Mouse (Mus musculus) induced T-regulatory cell, adult 2 months (primary cell): ENCODE results near the gene Mtch1.
A peak's percentile ranks its signal among the peaks of the same experiment; 100 is the strongest.

Experiments used
- DNase-seq: peaks from one replicate; pipeline ENCODE4 v3.0.0-alpha.2; 2012; ENCODE audit warnings: low read depth

Mtch1 gene

DNA sequence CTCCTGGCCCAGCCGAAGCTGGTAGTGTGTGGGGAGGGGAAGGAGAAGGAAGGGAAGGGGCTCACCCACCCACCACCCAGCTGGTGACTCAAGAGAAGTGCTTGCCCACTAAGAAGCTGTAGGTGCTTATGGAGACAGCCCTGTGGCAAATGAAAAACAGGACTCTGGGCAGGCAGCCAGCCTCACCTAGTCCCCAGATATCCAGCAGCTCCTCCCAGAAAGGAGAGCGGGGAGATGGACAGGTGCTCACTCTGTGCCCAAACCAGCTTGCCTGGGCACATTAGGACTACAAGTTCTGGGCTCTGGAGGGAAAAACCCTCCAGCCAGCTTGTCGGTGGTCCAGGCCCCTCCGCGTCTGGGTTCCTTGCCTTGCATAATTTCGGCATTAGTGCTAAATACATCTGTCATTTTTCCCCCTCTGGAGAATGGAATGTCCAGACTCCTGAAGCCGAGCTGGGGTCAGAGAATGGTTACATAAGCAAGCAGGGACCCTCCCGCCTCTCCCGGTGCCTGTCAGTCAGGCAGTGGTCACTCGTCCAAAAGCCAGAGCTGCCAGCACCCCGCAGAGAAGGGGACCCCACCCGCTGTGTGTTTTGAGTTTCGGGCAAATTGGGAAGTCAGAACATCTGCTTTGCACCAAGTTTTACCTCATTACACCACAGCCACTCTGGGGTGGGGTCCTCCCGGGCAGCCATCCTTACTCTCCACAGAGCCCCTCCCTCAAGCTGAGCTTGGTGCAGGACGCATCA lies 42.5 kb downstream of the Mtch1 start:
- no peak for DNase-seq

DNA sequence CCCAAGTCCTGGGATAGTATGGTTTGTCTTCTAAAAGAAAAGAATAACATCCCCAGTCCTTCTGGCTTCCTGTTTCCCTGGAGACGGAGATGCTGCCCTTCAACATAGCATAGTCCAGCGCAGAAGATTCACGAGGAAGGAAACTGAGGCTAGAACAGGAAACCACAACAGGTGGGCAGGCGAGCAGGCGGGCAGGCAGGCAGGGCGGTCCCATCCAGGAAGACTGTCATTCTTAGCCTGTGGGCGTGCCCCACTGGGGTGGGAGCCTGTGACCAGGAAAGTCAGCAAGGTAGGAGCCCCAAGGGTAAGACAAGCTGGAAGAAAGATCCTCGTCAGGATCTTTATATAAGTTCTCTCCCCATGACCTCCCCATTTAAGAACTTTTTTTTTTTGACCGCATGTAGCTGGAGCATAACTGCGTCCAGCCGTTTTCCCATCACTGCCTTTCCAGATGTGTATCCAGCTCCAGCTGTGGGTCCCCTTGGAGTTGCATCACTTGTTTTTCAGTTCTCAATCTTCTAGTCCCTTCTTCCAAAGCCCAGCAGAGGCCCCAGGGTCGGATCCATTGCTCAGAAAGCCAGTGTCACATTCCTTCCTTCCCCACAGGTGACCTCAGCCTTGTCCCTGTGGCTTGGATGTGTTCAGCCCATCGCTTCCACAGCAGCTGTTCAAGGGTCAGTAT lies 43.2 kb downstream of the Mtch1 start:
- peak; percentile 75 for DNase-seq

DNA sequence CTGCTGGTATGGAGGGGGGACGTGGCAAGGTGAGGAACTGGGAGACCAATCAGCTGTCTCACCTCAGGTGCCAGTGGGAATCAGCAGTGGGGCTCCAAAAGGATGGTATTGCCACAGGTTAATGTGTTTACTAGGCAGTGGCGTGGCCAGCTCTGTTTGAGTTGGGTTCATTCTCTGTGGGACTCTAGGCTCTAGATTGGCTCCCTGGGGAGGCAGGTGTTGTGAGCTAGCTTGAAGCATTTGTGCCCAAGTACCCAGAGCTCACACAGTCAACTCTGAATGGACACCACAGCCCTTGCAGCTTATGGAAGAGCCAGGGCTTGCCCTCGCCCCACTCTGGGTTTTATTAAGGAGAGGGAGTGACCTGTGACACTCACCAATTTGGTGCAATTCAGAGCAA lies 43.9 kb downstream of the Mtch1 start:
- no peak for DNase-seq

DNA sequence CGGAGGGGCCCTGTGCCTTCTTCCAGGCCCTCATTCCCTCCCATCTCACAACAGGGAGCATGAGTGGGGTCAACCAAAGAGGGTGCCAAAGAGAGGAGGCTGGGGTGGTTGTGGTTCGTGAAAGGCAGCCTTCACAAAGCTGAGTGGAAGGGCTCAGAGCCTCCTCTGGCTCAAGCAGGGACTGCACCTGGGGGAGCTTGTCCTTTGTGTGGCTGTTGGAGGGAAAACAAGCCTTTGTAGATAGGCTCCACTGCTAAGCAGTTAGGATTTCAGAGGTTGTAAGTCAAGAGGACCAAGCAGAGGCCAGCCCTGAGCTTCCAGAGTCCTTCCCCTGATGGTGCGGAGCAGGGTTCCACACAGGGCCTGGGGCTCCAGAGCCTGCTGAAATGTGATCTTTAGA lies 44.6 kb downstream of the Mtch1 start:
- peak; percentile 72 for DNase-seq

DNA sequence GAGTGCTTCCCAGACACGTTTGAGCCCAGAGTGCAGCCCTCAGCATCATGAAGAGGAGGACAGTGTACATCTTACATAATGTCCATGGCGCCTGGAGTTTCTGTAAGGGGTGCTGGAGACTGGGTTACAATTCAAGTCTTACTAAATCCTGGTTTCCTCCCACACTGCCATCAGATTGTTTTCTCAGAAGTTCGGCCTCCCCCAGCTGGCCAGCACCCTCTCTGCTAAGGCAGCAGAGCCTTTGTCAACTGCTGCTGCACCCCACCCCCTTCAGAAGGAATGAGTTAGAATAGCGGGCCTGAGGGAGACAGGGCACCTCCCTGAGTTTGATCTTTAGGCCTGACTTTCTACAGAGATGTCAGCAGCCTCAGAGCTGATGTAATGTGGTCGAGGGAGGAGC lies 45.6 kb downstream of the Mtch1 start:
- DNase-seq: no peak

DNA sequence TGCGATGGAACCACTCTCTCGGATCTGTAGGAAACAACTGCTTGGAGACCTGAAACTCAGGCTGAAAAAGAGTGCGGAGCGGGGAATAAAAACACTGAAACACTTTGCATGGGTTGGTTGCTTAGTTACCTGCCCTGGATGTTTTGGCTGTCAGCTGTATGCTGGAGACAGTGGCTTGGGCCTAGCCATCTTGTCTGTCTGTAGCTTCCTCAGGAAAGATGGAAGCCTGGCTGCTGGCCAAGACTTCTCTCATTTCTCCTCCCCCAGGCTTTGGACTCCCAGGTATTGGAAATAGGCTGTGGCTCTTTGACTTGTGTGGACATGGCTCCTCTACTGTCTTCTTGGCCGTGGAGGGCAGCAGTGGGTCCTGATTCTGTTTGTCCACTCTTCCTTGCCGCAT lies 46.3 kb downstream of the Mtch1 start:
- no peak for DNase-seq

DNA sequence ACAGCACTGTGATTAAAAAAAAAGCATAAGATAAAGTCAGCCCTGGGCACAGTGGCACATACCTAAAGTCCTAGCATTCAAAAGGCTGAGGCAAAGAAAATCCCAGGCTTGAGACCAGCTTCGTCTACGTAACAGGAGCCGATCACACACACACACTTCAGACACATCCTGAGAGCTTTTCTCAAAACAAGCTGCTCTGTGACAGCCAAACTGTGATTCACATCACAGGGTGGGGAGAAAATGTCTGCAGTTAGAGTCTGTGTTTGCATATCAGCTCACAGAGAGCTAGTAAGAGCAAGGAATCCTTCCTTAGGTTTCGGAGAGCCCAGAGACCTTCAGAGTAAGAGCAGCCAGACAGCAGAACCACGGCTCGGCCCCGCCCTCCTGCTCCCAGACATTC lies 46.8 kb downstream of the Mtch1 start:
- DNase-seq: no peak

DNA sequence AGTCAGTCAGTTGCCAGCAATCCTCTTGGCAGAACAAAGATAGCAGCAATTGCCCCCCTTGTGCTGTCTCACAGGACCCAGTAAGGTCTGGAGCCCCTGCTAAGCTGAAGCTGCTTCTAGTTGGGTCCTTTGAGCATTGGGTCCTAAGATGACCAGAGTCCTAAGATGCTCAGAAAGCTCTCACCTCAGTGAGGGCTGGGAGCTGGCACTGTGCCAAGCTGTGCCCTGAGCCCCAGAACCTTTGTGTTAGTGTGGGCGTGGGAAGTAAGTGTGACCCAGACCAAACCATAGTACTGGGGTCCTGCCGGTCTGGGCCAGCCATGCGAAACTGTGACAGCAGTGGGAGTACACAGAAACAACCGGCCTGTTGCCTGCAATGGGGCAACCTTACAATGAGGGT lies 48.5 kb downstream of the Mtch1 start:
- no peak for DNase-seq

DNA sequence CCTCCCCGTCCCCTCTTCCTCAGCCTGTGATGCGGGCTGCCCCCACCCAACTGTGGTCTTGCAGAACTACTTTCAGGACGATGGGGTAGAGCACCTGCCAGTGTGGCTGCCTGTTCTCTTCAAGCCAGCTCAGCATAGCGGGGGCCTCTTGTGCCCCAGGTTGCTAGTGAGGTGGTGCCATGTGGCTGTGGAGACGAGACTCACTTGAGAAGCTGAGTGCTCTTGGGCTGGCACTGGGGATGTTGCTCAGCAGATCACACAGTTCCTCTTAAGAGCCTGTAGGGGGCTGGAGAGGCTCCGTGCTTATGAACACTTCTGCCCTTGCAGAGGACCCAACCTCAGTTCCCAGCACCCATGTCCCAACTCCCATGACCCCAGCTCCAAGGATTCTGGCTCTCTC lies 49.9 kb downstream of the Mtch1 start:
- DNase-seq: peak; percentile 51

DNA sequence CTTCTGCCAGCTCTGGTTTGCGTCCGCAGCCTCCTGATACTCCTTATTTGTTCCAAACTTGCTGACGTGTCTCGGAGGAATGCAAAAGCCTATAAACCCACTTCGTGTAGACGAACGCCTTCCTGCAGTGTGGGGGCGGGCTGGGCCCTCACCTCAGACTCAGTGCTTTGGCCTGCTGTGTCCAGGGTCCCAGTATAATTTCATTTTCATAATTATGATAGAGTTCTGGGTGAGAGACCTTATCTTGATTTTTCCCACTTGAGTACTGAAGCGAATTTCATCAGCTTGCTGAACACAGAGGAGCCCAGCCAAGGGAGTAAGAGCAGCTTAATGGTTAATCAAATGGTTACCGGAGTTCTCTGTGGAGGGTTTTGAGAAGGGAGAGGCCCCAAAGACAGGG lies 50.4 kb downstream of the Mtch1 start:
- DNase-seq: no peak

DNA sequence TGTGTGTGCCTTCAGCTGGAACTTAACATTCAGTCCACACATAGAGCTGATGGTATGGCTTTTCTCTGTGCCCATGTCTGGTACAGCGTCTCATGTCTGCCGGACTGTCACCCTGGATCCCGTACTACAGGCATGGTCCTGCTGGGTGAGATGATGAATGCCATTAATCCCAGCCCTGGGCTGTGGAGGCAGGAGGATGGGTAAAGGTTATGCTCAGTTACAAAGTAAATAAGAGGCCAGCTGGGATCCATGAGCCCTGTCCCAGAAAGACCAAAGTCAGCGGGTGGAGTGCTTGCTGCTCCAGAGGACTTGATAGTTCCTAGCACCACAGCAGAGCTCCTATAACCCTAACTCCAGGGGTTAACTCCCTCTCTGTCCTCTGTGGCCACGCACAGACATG lies 51.9 kb downstream of the Mtch1 start:
- DNase-seq: no peak

DNA sequence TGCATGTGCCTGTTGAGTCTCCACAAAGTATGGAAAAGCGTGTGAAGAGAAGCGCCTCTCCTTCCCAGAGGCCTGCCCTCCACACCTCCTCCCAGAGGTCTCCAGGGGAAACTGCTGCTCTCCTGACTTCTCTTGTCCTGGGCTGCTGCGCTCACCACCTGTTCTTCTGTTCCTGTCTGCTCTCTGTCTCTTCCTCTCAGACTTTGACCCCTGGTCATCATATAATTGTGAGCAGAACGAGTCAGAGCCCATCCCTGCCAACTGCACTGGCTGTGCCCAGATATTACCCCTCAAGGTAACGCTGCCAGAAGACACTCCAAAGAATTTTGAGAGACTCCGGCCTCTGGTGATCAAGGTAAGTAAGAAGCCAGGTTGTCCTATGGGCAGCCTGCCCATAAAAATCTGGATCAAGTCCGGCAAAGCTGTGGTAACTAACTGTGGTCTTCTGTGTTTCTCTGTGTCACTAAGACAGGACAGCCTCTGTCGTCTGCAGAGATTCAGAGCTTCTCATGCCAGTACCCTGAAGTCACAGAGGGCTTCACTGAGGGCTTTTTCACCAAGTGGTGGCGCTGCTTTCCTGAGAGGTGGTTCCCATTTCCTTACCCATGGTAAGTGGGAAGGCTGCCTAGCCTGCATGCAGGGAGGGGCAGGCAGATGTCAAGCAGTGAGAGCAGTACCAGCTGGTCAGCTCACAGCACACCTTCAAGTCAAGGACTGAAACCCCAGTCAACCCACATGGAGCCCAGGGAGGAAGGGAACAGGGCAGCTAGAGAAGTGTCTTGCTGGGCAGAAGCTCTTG lies 53.7 kb downstream of the Mtch1 start:
- no peak for DNase-seq

DNA sequence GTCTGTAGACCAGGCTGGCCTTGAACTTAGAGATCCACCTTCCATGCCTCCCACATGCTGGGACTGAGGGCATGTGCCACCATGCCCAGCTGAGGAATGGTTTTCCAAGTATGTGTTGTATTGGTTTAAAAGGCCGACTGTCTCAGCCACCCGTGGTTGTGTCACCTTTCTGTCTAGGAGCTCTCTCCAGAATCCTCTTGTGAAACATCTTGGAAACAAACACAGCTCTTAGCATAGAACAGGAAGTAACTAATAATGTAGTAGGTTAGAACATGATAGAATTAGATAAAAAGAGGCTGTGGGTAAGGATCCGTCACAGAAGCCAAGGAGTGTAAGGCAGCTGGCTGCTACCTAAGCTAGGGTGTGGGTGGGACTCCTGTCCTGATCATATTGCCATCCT lies 54.7 kb downstream of the Mtch1 start:
- no peak for DNase-seq

DNA sequence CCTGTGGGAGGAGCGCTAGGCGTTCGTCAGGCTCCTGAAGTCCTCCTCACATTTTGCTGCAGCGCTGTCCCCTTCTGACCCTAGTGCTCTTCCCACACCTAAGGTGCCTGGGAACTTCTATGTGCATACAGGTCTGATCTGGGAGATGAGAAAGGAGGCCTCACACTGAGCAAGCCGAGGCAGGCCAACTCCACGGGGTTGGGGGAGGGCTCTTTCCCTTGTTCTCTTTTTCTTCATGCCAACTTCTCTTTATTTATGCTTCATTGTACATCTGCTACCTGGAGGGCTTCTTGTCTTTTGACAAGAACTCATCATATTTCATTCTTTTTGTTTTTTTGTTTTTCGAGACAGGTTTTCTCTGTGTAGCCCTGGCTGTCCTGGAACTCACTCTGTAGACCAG lies 55.9 kb downstream of the Mtch1 start:
- DNase-seq: no peak

DNA sequence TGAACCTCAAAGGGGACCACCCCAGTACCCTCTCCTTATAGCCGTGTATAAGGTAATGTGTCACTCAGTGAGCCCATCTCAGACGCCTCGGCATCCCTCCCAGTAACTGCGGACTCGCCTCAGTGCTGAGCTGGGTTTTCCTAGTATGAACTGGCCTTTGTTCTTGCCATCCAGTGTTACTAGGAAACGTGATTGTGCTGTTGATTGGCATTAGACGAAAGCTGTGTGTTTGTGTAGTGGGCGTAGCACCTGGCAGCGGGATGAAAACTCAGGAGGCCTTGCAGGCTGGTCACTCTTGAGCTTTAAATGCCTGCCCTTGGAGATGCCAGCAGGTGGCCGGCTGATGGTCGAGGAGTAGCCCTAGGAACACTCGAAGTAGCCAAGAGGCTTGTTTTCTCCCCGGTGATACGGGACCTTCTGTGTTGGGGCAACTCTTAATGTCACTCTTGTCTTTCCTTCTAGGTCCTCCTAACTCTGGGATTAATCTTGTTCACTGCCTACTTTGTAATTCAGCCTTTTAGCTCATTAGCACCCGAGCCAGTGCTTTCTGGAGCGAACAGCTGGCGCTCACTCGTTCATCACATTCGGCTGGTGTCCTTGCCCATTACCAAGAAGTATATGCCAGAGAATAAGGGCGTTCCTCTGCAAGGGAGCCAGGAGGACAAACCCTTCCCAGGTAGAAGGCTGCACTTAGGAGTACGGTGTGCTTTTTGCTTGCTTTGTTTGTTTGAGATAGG lies 65.3 kb downstream of the Mtch1 start:
- no peak for DNase-seq
